Mouse (Mus musculus): ENCODE data around the gene Gm10439. TPM values are rescaled to one million over a fixed set of nuclear protein-coding genes. Genes with fewer than 3 reads are reported as not detected.

The Gm10439 gene
- not detected for polyA plus RNA-seq (2015; fragmentation: Illumina TruSeq; extraction: RNeasy Lipid Tissue Mini Kit (QIAGEN cat#74804); ENCODE audit: insufficient read depth, low read depth, low replicate concordance)

GRCm38 (mm10) chrX:149594270-149594669 is at the start of gene Gm10439:
TSS of gene Gm10439 (plus strand) at chrX:149594570.

Other genes starting within 250 kb of the Gm10439 start
- gene Gm15085, start 147.0 kb upstream of the Gm10439 start, polyA plus RNA-seq (2015; fragmentation: Illumina TruSeq; extraction: RNeasy Lipid Tissue Mini Kit (QIAGEN cat#74804); ENCODE audit: insufficient read depth, low read depth, low replicate concordance), result not detected
- not detected for gene Gm15097, start 189.9 kb downstream of the Gm10439 start, polyA plus RNA-seq (2015; fragmentation: Illumina TruSeq; extraction: RNeasy Lipid Tissue Mini Kit (QIAGEN cat#74804); ENCODE audit: insufficient read depth, low read depth, low replicate concordance)

All from pancreas, adult 10 weeks (tissue).